Mouse (Mus musculus) liver, postnatal 0 days (tissue): ENCODE results near the gene Taar8c.

ENCODE experiments used
- CTCF ChIP-seq: sonication (generic); IDR thresholded peaks from 2 replicates; pipeline ENCODE4 v1.5.1; 2016; ENCODE audit warnings: antibody characterized with exemption, low read depth
- EP300 ChIP-seq: IDR thresholded peaks from 2 replicates; pipeline ENCODE4 v1.6.1; 2016; ENCODE audit warnings: antibody characterized with exemption, low read depth, mild to moderate bottlenecking

DNA sequence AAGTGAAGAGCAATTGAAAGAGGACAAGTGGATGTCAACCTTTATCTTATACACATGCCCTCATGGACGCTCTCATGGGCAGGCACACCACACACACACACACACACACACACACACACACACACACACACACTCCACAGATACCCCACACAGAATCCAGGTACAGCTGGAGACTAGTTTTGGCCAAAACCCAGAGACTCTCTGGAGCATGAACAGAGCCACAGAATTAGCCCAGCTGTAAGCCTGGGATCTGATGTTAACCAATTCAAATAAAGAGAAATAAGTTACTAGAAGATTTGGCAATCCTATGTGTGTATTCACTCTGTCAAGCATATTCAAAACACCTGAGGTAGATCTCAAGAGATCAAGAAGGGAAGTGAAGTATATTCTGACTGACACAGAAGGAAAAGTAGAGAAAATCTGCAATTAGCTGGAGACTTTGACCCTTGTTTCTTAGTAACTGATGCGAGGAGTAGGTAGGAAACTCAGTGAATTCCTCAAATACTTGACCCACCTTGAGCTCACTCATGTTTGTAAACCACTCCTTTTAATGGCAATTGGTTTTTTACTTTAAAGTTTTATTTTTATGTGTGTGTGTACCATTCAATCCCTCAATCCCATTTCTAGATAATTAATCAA, 37.0 kb upstream of the Taar8c start:
- TF ChIP-seq CTCF (no peak), EP300 (no peak)
